ENCODE assay signal across 7 mouse cellular contexts in the genomic region with DNA sequence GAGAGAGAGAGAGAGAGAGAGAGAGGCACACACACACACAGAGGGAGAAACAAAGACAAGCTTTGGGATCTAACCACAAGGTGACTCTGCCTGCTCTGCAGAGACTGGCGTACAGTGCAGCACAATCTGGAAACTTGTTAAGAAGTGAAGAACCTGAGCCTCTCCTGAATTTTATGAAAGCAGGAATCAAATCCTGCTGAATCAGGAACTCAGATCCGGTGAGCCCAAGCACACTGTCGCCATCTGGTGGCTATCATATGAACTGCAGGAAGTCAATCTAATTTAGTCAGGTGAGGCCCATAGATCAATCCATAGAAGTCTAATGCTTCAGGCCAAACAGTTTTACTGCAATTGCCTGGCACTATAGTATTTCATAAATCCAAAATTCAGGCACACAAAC. TPM values are rescaled to one million over a fixed set of nuclear protein-coding genes. Genes with fewer than 3 reads are reported as not detected.
A peak's percentile ranks its signal among the peaks of the same experiment; 100 is the strongest.
DNase-seq lines count a peak whose midpoint lies in the region; ATAC-seq lines count a peak whose summit lies in the region.

No protein-coding gene starts in this region.

- H3K27me3 ChIP-seq in midbrain, embryonic 11.5 days (ENCODE audit: control insufficient read depth, insufficient read depth, low read length): no peaks in the 10 kb centered on the region
- no peaks in the 10 kb centered on the region for H3K27me3 ChIP-seq in midbrain, embryonic 16.5 days (ENCODE audit: control insufficient read depth, insufficient read depth, low read depth, low read length)
- H3K27me3 ChIP-seq in limb, embryonic 10.5 days (ENCODE audit: low read depth, poor library complexity, severe bottlenecking): no peaks in the 10 kb centered on the region

- no peak overlapping the region for H3K27ac ChIP-seq in midbrain, embryonic 11.5 days (ENCODE audit: low read depth, low read length)
- H3K27ac ChIP-seq in midbrain, embryonic 16.5 days (ENCODE audit: low read length): no peak overlapping the region
- H3K27ac ChIP-seq in limb, embryonic 10.5 days: no peak overlapping the region

- H3K9ac ChIP-seq in midbrain, embryonic 11.5 days (ENCODE audit: low read length): no peak overlapping the region
- no peak overlapping the region for H3K9ac ChIP-seq in midbrain, embryonic 16.5 days (ENCODE audit: low read depth, low read length)

- WGBS in midbrain, embryonic 11.5 days: 30% methylated on average over 3 of the region's 3 CpGs
- whole genome bisulfite sequencing in midbrain, embryonic 16.5 days: 32% methylated on average over 3 of the region's 3 CpGs
- WGBS in limb, embryonic 10.5 days: 33% methylated on average over 3 of the region's 3 CpGs

- no peaks in the 10 kb centered on the region for H3K4me1 ChIP-seq in midbrain, embryonic 11.5 days (ENCODE audit: control insufficient read depth, insufficient read depth, low read length)
- H3K4me1 ChIP-seq in midbrain, embryonic 16.5 days (ENCODE audit: control insufficient read depth, insufficient read depth, low read length): no peaks in the 10 kb centered on the region
- H3K4me1 ChIP-seq in limb, embryonic 10.5 days: no peaks in the 10 kb centered on the region

- no peaks in the 10 kb centered on the region for H3K9me3 ChIP-seq in midbrain, embryonic 11.5 days (ENCODE audit: control insufficient read depth, low read length)
- H3K9me3 ChIP-seq in midbrain, embryonic 16.5 days (replicated peaks; ENCODE audit: control insufficient read depth, low read length, poor library complexity, severe bottlenecking): no peaks in the 10 kb centered on the region
- H3K9me3 ChIP-seq in limb, embryonic 10.5 days (replicated peaks): no peaks in the 10 kb centered on the region

- no peak overlapping the region for H3K4me3 ChIP-seq in midbrain, embryonic 11.5 days (ENCODE audit: low read depth, low read length)
- H3K4me3 ChIP-seq in midbrain, embryonic 16.5 days (ENCODE audit: low read depth, low read length): no peak overlapping the region
- no peak overlapping the region for H3K4me3 ChIP-seq in limb, embryonic 10.5 days

- ATAC-seq in midbrain, embryonic 11.5 days (ENCODE audit: low FRiP score): peak; percentile 30; the same call in 1 of the 2 replicates
- no peak for ATAC-seq in midbrain, embryonic 16.5 days

- H3K36me3 ChIP-seq in midbrain, embryonic 11.5 days (ENCODE audit: control insufficient read depth, insufficient read depth, low read length): no peaks in the 10 kb centered on the region
- no peaks in the 10 kb centered on the region for H3K36me3 ChIP-seq in midbrain, embryonic 16.5 days (ENCODE audit: control insufficient read depth, insufficient read depth, low read length)
- H3K36me3 ChIP-seq in limb, embryonic 10.5 days: no peaks in the 10 kb centered on the region

- peak; percentile 89 for DNase-seq in midbrain, embryonic 11.5 days (ENCODE audit: low spot score, missing footprints)
- DNase-seq in R1 (ENCODE audit: low read depth, low spot score): peak; percentile 71
- DNase-seq in cerebellum, postnatal 25 days: peak; percentile 11 to 61
- DNase-seq in heart, postnatal 4 days: peak; percentile 63
- peak; percentile 62 for DNase-seq in limb, embryonic 10.5 days (ENCODE audit: low spot score)
- peak; percentile 54 for DNase-seq in right cerebral cortex, adult 18-20 months

- no peak overlapping the region for H3K4me2 ChIP-seq in midbrain, embryonic 11.5 days
- H3K4me2 ChIP-seq in midbrain, embryonic 16.5 days (ENCODE audit: low read length): no peak overlapping the region

RNA-seq across cellular contexts. Expression of a gene that starts 5.8 kb away (rescaled TPM):
- polyA plus RNA-seq in midbrain, embryonic 11.5 days (2014; fragmentation: Nextera tagmentation; extraction: Ambion mirVana): not detected in 2 replicates
- not detected in 2 replicates for polyA plus RNA-seq in midbrain, embryonic 16.5 days (2015; fragmentation: Nextera tagmentation; extraction: Ambion mirVana)
- total RNA-seq in heart, postnatal 4 days (2021): not detected
- polyA plus RNA-seq in limb, embryonic 10.5 days (2016; fragmentation: Nextera tagmentation; extraction: Ambion mirVana): 0.59 and 0.85 TPM in 2 replicates

RNA-seq across cellular contexts. Expression of a gene that starts 51.9 kb away (rescaled TPM):
- not detected in 2 replicates for polyA plus RNA-seq in midbrain, embryonic 11.5 days (2014; fragmentation: Nextera tagmentation; extraction: Ambion mirVana)
- 0.07 TPM in 1 of 2 replicates, not detected in the other for polyA plus RNA-seq in midbrain, embryonic 16.5 days (2015; fragmentation: Nextera tagmentation; extraction: Ambion mirVana)
- total RNA-seq in heart, postnatal 4 days (2021): not detected
- not detected in 2 replicates for polyA plus RNA-seq in limb, embryonic 10.5 days (2016; fragmentation: Nextera tagmentation; extraction: Ambion mirVana)

Comparison
In these comparisons a context has a peak if more than half of its experiments do, and no peak if none do; other contexts are left out.
1. DNase-seq: peak in every context shown above with its lines; median percentile 89 in midbrain, embryonic 11.5 days; 71 in R1; 63 in heart, postnatal 4 days; 62 in limb, embryonic 10.5 days; 54 in right cerebral cortex, adult 18-20 months; 36 in cerebellum, postnatal 25 days.